Comparison of ENCODE assay signal across 10 mouse cellular contexts in genomic region chr11:11968830-11969229, GRCm38 (mm10).
DNase-seq lines count a peak whose midpoint lies in the region; ATAC-seq and TF ChIP-seq lines count a peak whose summit lies in the region.
"Had no signal": no experiment of that assay in that cellular context is flagged by ENCODE, and none has a peak within 500 bp of the region (broad histone marks: within the 10 kb centered on the region; RNA-seq: fewer than 3 reads in every experiment).

No protein-coding gene starts in this region.

- peak overlapping the region; percentile 22; the same call in 1 of the 2 replicates for H3K27ac ChIP-seq in liver, embryonic 12.5 days
- H3K27ac ChIP-seq in intestine, postnatal 0 days (ENCODE audit: low read depth, low read length) = 0 out of 2 replicates have a peak overlapping the region, but pooled peaks have one; percentile 15
- H3K27ac ChIP-seq in thymus, adult 2 months (ENCODE audit: control insufficient read depth, insufficient read depth, low read length) = no peak overlapping the region
- H3K27ac ChIP-seq: hindbrain, embryonic 15.5 days; midbrain, embryonic 12.5 days had no signal

- no peak overlapping the region for H3K4me3 ChIP-seq in liver, embryonic 12.5 days
- H3K4me3 ChIP-seq in intestine, postnatal 0 days (ENCODE audit: low read depth, low read length) = no peak overlapping the region
- H3K4me3 ChIP-seq in thymus, adult 2 months (ENCODE audit: control insufficient read depth, insufficient read depth, low read length) = no peak overlapping the region
- H3K4me3 ChIP-seq: hindbrain, embryonic 15.5 days; midbrain, embryonic 12.5 days had no signal

- TF ChIP-seq POLR2A in thymus, adult 2 months (IDR thresholded peaks at IDR 0.05; ENCODE audit: control insufficient read depth, extremely low read depth, insufficient read depth, low read length, poor library complexity) = no peak

- H3K36me3 ChIP-seq in liver, embryonic 12.5 days = peaks cover 60% of the 10 kb centered on the region
- no peaks in the 10 kb centered on the region for H3K36me3 ChIP-seq in intestine, postnatal 0 days (ENCODE audit: control insufficient read depth, insufficient read depth)
- no peaks in the 10 kb centered on the region for H3K36me3 ChIP-seq in thymus, adult 2 months (ENCODE audit: control insufficient read depth, insufficient read depth, low read length)

- H3K9me3 ChIP-seq in liver, embryonic 12.5 days (replicated peaks) = no peaks in the 10 kb centered on the region
- no peaks in the 10 kb centered on the region for H3K9me3 ChIP-seq in intestine, postnatal 0 days (ENCODE audit: control insufficient read depth)
- H3K9me3 ChIP-seq: hindbrain, embryonic 15.5 days; midbrain, embryonic 12.5 days had no signal

- TF ChIP-seq CTCF in intestine, postnatal 0 days (IDR thresholded peaks at IDR 0.05; ENCODE audit: low read depth) = no peak
- TF ChIP-seq CTCF in thymus, adult 2 months (IDR thresholded peaks at IDR 0.05; ENCODE audit: borderline replicate concordance, control insufficient read depth, extremely low read depth, insufficient read depth, low read length, poor library complexity) = no peak

- H3K27me3 ChIP-seq in liver, embryonic 12.5 days (replicated peaks) = no peaks in the 10 kb centered on the region
- no peaks in the 10 kb centered on the region for H3K27me3 ChIP-seq in intestine, postnatal 0 days (replicated peaks; ENCODE audit: control insufficient read depth, insufficient read depth, low read length)
- H3K27me3 ChIP-seq in thymus, adult 2 months (ENCODE audit: control insufficient read depth, insufficient read depth, low read length) = no peaks in the 10 kb centered on the region
- H3K27me3 ChIP-seq: hindbrain, embryonic 15.5 days; midbrain, embryonic 12.5 days had no signal

- H3K4me1 ChIP-seq in liver, embryonic 12.5 days = peaks cover 41% of the 10 kb centered on the region
- no peaks in the 10 kb centered on the region for H3K4me1 ChIP-seq in intestine, postnatal 0 days (replicated peaks; ENCODE audit: control insufficient read depth, insufficient read depth, low read length)
- peaks cover 3% of the 10 kb centered on the region; the same call in 1 of the 2 replicates for H3K4me1 ChIP-seq in thymus, adult 2 months (replicated peaks; ENCODE audit: control insufficient read depth, insufficient read depth, low read length)
- H3K4me1 ChIP-seq: midbrain, embryonic 12.5 days had no signal

- 72% methylated on average over 6 of the region's 6 CpGs for WGBS in liver, embryonic 12.5 days (ENCODE audit: insufficient replicate concordance)
- WGBS in intestine, postnatal 0 days = 59% methylated on average over 6 of the region's 6 CpGs
- WGBS in thymus, adult 2 months = 84% methylated on average over 6 of the region's 6 CpGs

- ATAC-seq in liver, embryonic 12.5 days = no peak
- no peak for ATAC-seq in intestine, postnatal 0 days

- H3K4me2 ChIP-seq in liver, embryonic 12.5 days = no peak overlapping the region
- no peak overlapping the region for H3K4me2 ChIP-seq in intestine, postnatal 0 days (replicated peaks; ENCODE audit: low read depth)
- H3K4me2 ChIP-seq: hindbrain, embryonic 15.5 days; midbrain, embryonic 12.5 days had no signal

- no peak overlapping the region for H3K9ac ChIP-seq in liver, embryonic 12.5 days
- H3K9ac ChIP-seq in intestine, postnatal 0 days (ENCODE audit: low read depth, low read length) = no peak overlapping the region
- H3K9ac ChIP-seq: hindbrain, embryonic 15.5 days; midbrain, embryonic 12.5 days had no signal

- no peak for DNase-seq in liver
- DNase-seq in gastrocnemius, postnatal 4 days (ENCODE audit: low spot score in 2 of 2) = peak; percentile 51 to 83
- peak; percentile 85 for DNase-seq in skeletal muscle tissue, adult 2 months (ENCODE audit: low read depth, low spot score)
- no peak for DNase-seq in spleen, adult 12 weeks (ENCODE audit: low spot score)
- no peak for DNase-seq in thymus, adult 2 months
- DNase-seq in cerebellum, adult 11 months = no peak

Comparison
In these comparisons a context has a peak if more than half of its experiments do, and no peak if none do; other contexts are left out.
1. DNase-seq: peak in gastrocnemius, postnatal 4 days (2 of 2) and skeletal muscle tissue, adult 2 months (single experiment); none in liver (single experiment), spleen, adult 12 weeks (single experiment), thymus, adult 2 months (single experiment) and cerebellum, adult 11 months (single experiment).